10 mouse cellular contexts compared by ENCODE assay signal in the genomic region with DNA sequence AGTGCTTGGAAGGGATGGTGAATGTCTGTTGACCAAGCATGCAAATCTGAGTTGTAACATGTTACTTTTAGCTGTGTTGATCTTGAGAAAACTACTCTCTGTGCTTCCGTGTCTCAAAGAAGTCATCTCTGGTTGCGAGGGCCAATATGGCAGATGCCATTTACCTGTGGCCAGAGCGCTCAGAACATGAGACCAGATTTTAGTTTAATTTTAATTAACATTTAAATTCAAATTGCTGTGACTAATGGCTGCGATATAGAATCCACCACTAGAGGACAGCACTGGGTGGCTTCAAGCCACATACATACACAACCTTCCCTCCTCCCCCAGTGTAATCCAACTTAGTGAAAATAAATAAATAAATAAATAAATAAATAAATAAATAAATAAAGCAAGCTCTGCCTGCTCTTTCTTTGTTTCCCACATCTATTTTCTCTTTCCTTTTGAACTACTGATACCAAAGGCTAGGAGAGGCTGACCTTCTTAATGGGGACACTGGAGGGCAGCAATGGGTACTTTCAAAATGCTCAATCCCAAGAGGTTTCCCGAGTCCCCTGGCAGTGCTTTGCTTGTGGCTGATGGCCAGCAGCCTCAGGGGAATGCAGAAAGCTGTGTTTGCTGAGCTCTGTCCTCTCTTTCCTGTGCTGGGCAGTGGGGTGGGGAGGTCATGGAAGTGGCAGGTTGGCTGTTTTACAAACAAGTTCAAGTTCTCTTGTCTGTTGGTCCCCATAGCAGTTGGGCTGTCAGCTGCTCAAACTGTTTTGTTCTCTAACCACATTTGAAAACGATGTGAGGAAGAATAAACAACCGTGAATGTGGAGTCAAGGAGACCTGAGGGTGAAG. TPM values are rescaled to one million over a fixed set of nuclear protein-coding genes. Genes with fewer than 3 reads are reported as not detected.
DNase-seq lines count a peak whose midpoint lies in the region; ATAC-seq lines count a peak whose summit lies in the region.
"Not testable (repeated sequence)": the region's sequence is repeated elsewhere in the genome, so short reads cannot be mapped to it uniquely, and the experiment has no call there.
"Had no signal": no experiment of that assay in that cellular context is flagged by ENCODE, and none has a peak within 500 bp of the region (broad histone marks: within the 10 kb centered on the region; RNA-seq: fewer than 3 reads in every experiment).

No protein-coding gene starts in this region.

- not testable (repeated sequence) for H3K4me1 ChIP-seq in midbrain, embryonic 11.5 days (ENCODE audit: control insufficient read depth, insufficient read depth, low read length)

- 71% methylated on average over 7 of the region's 7 CpGs for WGBS in midbrain, embryonic 11.5 days

- H3K4me2 ChIP-seq in midbrain, embryonic 11.5 days = not testable (repeated sequence)

- not testable (repeated sequence) for H3K4me3 ChIP-seq in midbrain, embryonic 11.5 days (ENCODE audit: low read depth, low read length)

- peak; percentile 62 for DNase-seq in 3T3-L1 (ENCODE audit: low read depth, low spot score)
- peak; percentile 64 for DNase-seq in adrenal gland, adult 8-10 months
- DNase-seq in embryo, embryonic 10.5 days (ENCODE audit: low spot score) = peak; percentile 10
- peak; percentile 75 to 86 for DNase-seq in heart, adult 18-20 months
- DNase-seq in kidney, adult 9 months = peak; percentile 95
- DNase-seq in left cerebral cortex, postnatal 4 days = peak; percentile 84
- DNase-seq in midbrain, embryonic 11.5 days (ENCODE audit: low spot score, missing footprints) = peak; percentile 94
- DNase-seq in spleen, postnatal 4 days (ENCODE audit: low spot score in 2 of 2) = peak; percentile 66 to 88

- intact Hi-C loops in left cerebral cortex, postnatal 4 days (cut with DNase I) = not testable (repeated sequence)

- not testable (repeated sequence) for H3K27ac ChIP-seq in midbrain, embryonic 11.5 days (ENCODE audit: low read depth, low read length)

- H3K36me3 ChIP-seq in midbrain, embryonic 11.5 days (ENCODE audit: control insufficient read depth, insufficient read depth, low read length) = not testable (repeated sequence)

- H3K27me3 ChIP-seq in midbrain, embryonic 11.5 days (ENCODE audit: control insufficient read depth, insufficient read depth, low read length) = not testable (repeated sequence)

- not testable (repeated sequence) for ATAC-seq in midbrain, embryonic 11.5 days (ENCODE audit: low FRiP score)

- not testable (repeated sequence) for H3K9me3 ChIP-seq in midbrain, embryonic 11.5 days (ENCODE audit: control insufficient read depth, low read length)

- H3K9ac ChIP-seq in midbrain, embryonic 11.5 days (ENCODE audit: low read length) = not testable (repeated sequence)

RNA-seq across cellular contexts. Expression of a gene that starts 22.2 kb away (rescaled TPM):
- 1 to 10 TPM in 1 of 4 experiments, under 1 TPM in 1, not detected in 2; 0.46 to 2.2 TPM for total RNA-seq in adrenal gland, adult 8-10 months (2022)
- under 1 TPM; 0.17 to 0.41 TPM for total RNA-seq in heart, adult 18-20 months (2021)
- total RNA-seq in left cerebral cortex, postnatal 4 days (2021) = not detected
- not detected in 2 replicates for polyA plus RNA-seq in midbrain, embryonic 11.5 days (2014; fragmentation: Nextera tagmentation; extraction: Ambion mirVana)
- polyA plus RNA-seq: forebrain, embryonic 13.5 days; macrophage had no signal

Comparison
In these comparisons a context has a peak if more than half of its experiments do, and no peak if none do; other contexts are left out.
1. DNase-seq: peak in every context shown above with its lines; median percentile 95 in kidney, adult 9 months; 94 in midbrain, embryonic 11.5 days; 84 in left cerebral cortex, postnatal 4 days; 80 in heart, adult 18-20 months; 77 in spleen, postnatal 4 days; 64 in adrenal gland, adult 8-10 months; 62 in 3T3-L1; 10 in embryo, embryonic 10.5 days.